Mouse (Mus musculus): ENCODE data around the gene Gm9972. TPM values are rescaled to one million over a fixed set of nuclear protein-coding genes. Genes with fewer than 3 reads are reported as not detected.

Gene Gm9972
- total and polyA plus RNA-seq, 3 experiments, result 0.11 TPM; not detected in 2

GRCm38 (mm10) chr11:43086309-43087050, 50.9 kb downstream of the Gm9972 start:
- Histone ChIP-seq H3K27me3 (ENCODE audit: insufficient read depth, low read length) (no peaks in the 10 kb centered on the region), H3K36me3 (replicated peaks) (no peaks in the 10 kb centered on the region), H3K9me3 (replicated peaks) (peaks cover 16% of the 10 kb centered on the region; the same call in 1 of the 2 replicates), H3K4me1 (ENCODE audit: insufficient read depth, low read depth, low read length) (no peaks in the 10 kb centered on the region), H3K4me3 (ENCODE audit: low read depth, low read length) (no peak overlapping the region)
- TF ChIP-seq GATA2 (IDR thresholded peaks at IDR 0.05; ENCODE audit: borderline replicate concordance, low read depth, low read length) (no peak), TAL1 (conservative IDR thresholded peaks at IDR 0.05; ENCODE audit: low read depth, low read length) (no peak), CTCF (IDR thresholded peaks at IDR 0.05; ENCODE audit: low read depth, low read length) (no peak), GATA1 (IDR thresholded peaks at IDR 0.05; ENCODE audit: borderline replicate concordance, low read length) (no peak), POLR2AphosphoS5 (IDR thresholded peaks at IDR 0.05; ENCODE audit: insufficient replicate concordance, low read depth, low read length) (no peak)
- no peak for ATAC-seq (ENCODE audit: extremely low read depth, insufficient number of reproducible peaks, low FRiP score, poor library complexity, severe bottlenecking)
- no peak for DNase-seq (ENCODE audit: low spot score)

Other genes starting within 250 kb of the Gm9972 start
- not detected in 2 replicates for gene Atp10b, start 114.1 kb downstream of the Gm9972 start, total RNA-seq (2014; fragmentation: Nextera tagmentation)
- gene Atp10b, start 114.1 kb downstream of the Gm9972 start, total RNA-seq (2017), result 0.06 and 0.16 TPM in 2 replicates
- not detected in 2 replicates for gene Atp10b, start 114.1 kb downstream of the Gm9972 start, polyA plus RNA-seq (2012)